In genomic region chr19:36699151-36699550, GRCm38 (mm10) we compare ENCODE assay signal across 25 mouse cellular contexts. TPM values are rescaled to one million over a fixed set of nuclear protein-coding genes. Genes with fewer than 3 reads are reported as not detected.
DNase-seq lines count a peak whose midpoint lies in the region; ATAC-seq lines count a peak whose summit lies in the region.
"Had no signal": no experiment of that assay in that cellular context is flagged by ENCODE, and none has a peak within 500 bp of the region (broad histone marks: within the 10 kb centered on the region; RNA-seq: fewer than 3 reads in every experiment).

No protein-coding gene starts in this region.

- WGBS in forebrain, embryonic 10.5 days, result 89% methylated on average over 1 of the region's 1 CpGs
- WGBS in forebrain, embryonic 13.5 days, result 67% methylated on average over 1 of the region's 1 CpGs

- H3K4me2 ChIP-seq in forebrain, embryonic 13.5 days, result no peak overlapping the region
- H3K4me2 ChIP-seq: embryonic facial prominence, embryonic 12.5 days; forebrain, embryonic 12.5 days; forebrain, embryonic 15.5 days had no signal

- DNase-seq in forebrain, embryonic 10.5 days (ENCODE audit: extremely low spot score, low spot score), result peak; percentile 6
- DNase-seq in heart, adult 11 months, result peak; percentile 92
- no peak for DNase-seq in heart, postnatal 10 days
- DNase-seq: adrenal gland, adult 8-10 months; adrenal gland, postnatal 14 days; adrenal gland, postnatal 36 days; B cell, adult 2 months; cerebellum, adult 11-12 months; cerebellum, adult 2 months; cerebellum, adult 9-10 months; cerebellum, postnatal 10 days; cerebellum, postnatal 25 days; forebrain, postnatal 0 days had no signal

- H3K9ac ChIP-seq in forebrain, embryonic 13.5 days, result no peak overlapping the region
- H3K9ac ChIP-seq: embryonic facial prominence, embryonic 12.5 days; forebrain, embryonic 12.5 days; forebrain, embryonic 15.5 days; forebrain, postnatal 0 days had no signal

- ATAC-seq in forebrain, embryonic 13.5 days, result no peak
- ATAC-seq in megakaryocyte, adult 5-6 weeks (ENCODE audit: poor library complexity, severe bottlenecking), result no peak
- ATAC-seq: activated CD4-positive, CD25-positive, alpha-beta regulatory T cell, adult 4 months; CD4-positive, CD25-positive, alpha-beta regulatory T cell, adult 4 months; forebrain, embryonic 15.5 days; forebrain, postnatal 0 days; Patski had no signal

- H3K9me3 ChIP-seq in forebrain, embryonic 10.5 days, result no peaks in the 10 kb centered on the region
- no peaks in the 10 kb centered on the region; the same call in 1 of the 2 replicates for H3K9me3 ChIP-seq in forebrain, embryonic 13.5 days (replicated peaks)
- H3K9me3 ChIP-seq in megakaryocyte, embryonic 14.5 days, result peaks cover 25% of the 10 kb centered on the region
- H3K9me3 ChIP-seq: embryonic facial prominence, embryonic 10.5 days; embryonic facial prominence, embryonic 12.5 days; G1E had no signal

- H3K27ac ChIP-seq in forebrain, embryonic 10.5 days, result no peak overlapping the region
- no peak overlapping the region for H3K27ac ChIP-seq in forebrain, embryonic 13.5 days
- H3K27ac ChIP-seq: embryonic facial prominence, embryonic 10.5 days; embryonic facial prominence, embryonic 12.5 days; forebrain, embryonic 12.5 days; forebrain, embryonic 15.5 days had no signal

- H3K36me3 ChIP-seq in forebrain, embryonic 10.5 days (replicated peaks), result no peaks in the 10 kb centered on the region
- no peaks in the 10 kb centered on the region for H3K36me3 ChIP-seq in forebrain, embryonic 13.5 days (ENCODE audit: poor library complexity, severe bottlenecking)
- H3K36me3 ChIP-seq in megakaryocyte, embryonic 14.5 days (replicated peaks; ENCODE audit: low read length), result no peaks in the 10 kb centered on the region
- H3K36me3 ChIP-seq: embryonic facial prominence, embryonic 10.5 days; embryonic facial prominence, embryonic 12.5 days; forebrain, embryonic 12.5 days; forebrain, embryonic 15.5 days; G1E had no signal

- H3K4me1 ChIP-seq in forebrain, embryonic 10.5 days, result no peaks in the 10 kb centered on the region
- H3K4me1 ChIP-seq in forebrain, embryonic 13.5 days, result peaks cover 23% of the 10 kb centered on the region
- H3K4me1 ChIP-seq in megakaryocyte, embryonic 14.5 days, result no peaks in the 10 kb centered on the region

- intact Hi-C loops in heart, postnatal 10 days (cut with DNase I), result no loop called here

- no peaks in the 10 kb centered on the region for H3K27me3 ChIP-seq in forebrain, embryonic 10.5 days (ENCODE audit: poor library complexity, severe bottlenecking)
- H3K27me3 ChIP-seq in forebrain, embryonic 13.5 days, result no peaks in the 10 kb centered on the region
- H3K27me3 ChIP-seq in megakaryocyte, embryonic 14.5 days (replicated peaks), result peaks cover 4% of the 10 kb centered on the region
- H3K27me3 ChIP-seq: CH12.LX; embryonic facial prominence, embryonic 12.5 days; forebrain, embryonic 12.5 days; forebrain, embryonic 15.5 days; Patski had no signal

- no peak overlapping the region for H3K4me3 ChIP-seq in forebrain, embryonic 10.5 days
- no peak overlapping the region for H3K4me3 ChIP-seq in forebrain, embryonic 13.5 days
- peak overlapping the region; percentile 5 for H3K4me3 ChIP-seq in megakaryocyte, embryonic 14.5 days (replicated peaks)
- H3K4me3 ChIP-seq: embryonic facial prominence, embryonic 10.5 days; embryonic facial prominence, embryonic 12.5 days; forebrain, embryonic 12.5 days; forebrain, embryonic 15.5 days had no signal

RNA-seq across cellular contexts. Expression of gene Ppp1r3c, which starts 37.3 kb away (rescaled TPM):
- polyA plus RNA-seq in forebrain, embryonic 10.5 days (2016; fragmentation: Nextera tagmentation; extraction: Ambion mirVana), result 1.3 and 1.5 TPM in 2 replicates
- polyA plus RNA-seq in forebrain, embryonic 13.5 days (2015; fragmentation: Nextera tagmentation; extraction: Ambion mirVana), result 3.7 and 4.9 TPM in 2 replicates
- 10 to 100 TPM; 72.2 to 86.1 TPM for total RNA-seq in heart, postnatal 10 days (2021)
- not detected in 2 replicates for polyA plus RNA-seq in megakaryocyte, embryonic 14.5 days (2012; ENCODE audit: insufficient read depth, low replicate concordance)
- not detected in 2 replicates for total RNA-seq in megakaryocyte, adult 5-6 weeks (2015)
- total RNA-seq in megakaryocyte, adult 5-6 weeks (2017), result not detected in 2 replicates
- total RNA-seq: CH12.LX had no signal
- polyA plus RNA-seq: activated CD4-positive, CD25-positive, alpha-beta regulatory T cell, adult 4 months; CD4-positive, CD25-positive, alpha-beta regulatory T cell, adult 4 months; G1E had no signal

Comparison
In these comparisons a context has a peak if more than half of its experiments do, and no peak if none do; other contexts are left out.
1. DNase-seq: peak in forebrain, embryonic 10.5 days (single experiment) and heart, adult 11 months (single experiment); none in heart, postnatal 10 days (0 of 2).